Mouse (Mus musculus) forebrain, embryonic 11.5 days (tissue): Measurements from ENCODE around the gene C3. TPM values are rescaled to one million over a fixed set of nuclear protein-coding genes. Genes with fewer than 3 reads are reported as not detected.

ENCODE experiments used
- ATAC-seq: fragments of 200-750 bp; cut with Nextera tagmentation; replicated peaks from 2 replicates; pipeline ENCODE4 v1.8.0; 2017; ENCODE audit warnings: moderate TSS enrichment; ENCODE audit not compliant: low FRiP score
- DNase-seq: peaks from one replicate; pipeline ENCODE4 v3.0.0-alpha.2; 2017; ENCODE audit warnings: low spot score
- H3K27ac ChIP-seq: fragments of 300-500 bp; sonication (generic); 2 replicates; pipeline ENCODE4 v1.5.1; 2014; ENCODE audit warnings: low read depth, low read length
- H3K27me3 ChIP-seq: fragments of 300-500 bp; sonication (generic); 2 replicates; pipeline ENCODE4 v1.6.1; 2014; ENCODE audit warnings: mild to moderate bottlenecking, low read length, mixed read lengths; ENCODE audit not compliant: control insufficient read depth, insufficient read depth
- H3K36me3 ChIP-seq: fragments of 300-500 bp; sonication (generic); 2 replicates; pipeline ENCODE4 v1.6.1; 2014; ENCODE audit warnings: mild to moderate bottlenecking, low read length, moderate library complexity, mixed read lengths; ENCODE audit not compliant: control insufficient read depth, insufficient read depth
- H3K4me1 ChIP-seq: fragments of 300-500 bp; sonication (generic); replicated peaks from 2 replicates; pipeline ENCODE4 v1.6.1; 2014; ENCODE audit warnings: low read length, mixed read lengths; ENCODE audit not compliant: control insufficient read depth, insufficient read depth
- H3K4me2 ChIP-seq: fragments of 300-500 bp; sonication (generic); 2 replicates; pipeline ENCODE4 v1.6.1; 2014; ENCODE audit warnings: low read depth, mild to moderate bottlenecking, low read length, moderate library complexity, mixed read lengths; ENCODE audit not compliant: severe bottlenecking
- H3K4me3 ChIP-seq: fragments of 300-500 bp; sonication (generic); 2 replicates; pipeline ENCODE4 v1.5.1; 2014; ENCODE audit warnings: low read depth, low read length
- H3K9ac ChIP-seq: fragments of 300-500 bp; sonication (generic); 2 replicates; pipeline ENCODE4 v1.6.1; 2014; ENCODE audit warnings: low read length
- H3K9me3 ChIP-seq: fragments of 300-500 bp; sonication (generic); 2 replicates; pipeline ENCODE4 v1.6.1; 2016; ENCODE audit warnings: low read length, mixed read lengths; ENCODE audit not compliant: control insufficient read depth
- WGBS: fragments of 180-500 bp; shearing (Covaris S2); extraction: QIAGEN DNeasy Blood & Tissue Kit; methylation state at CpG from one replicate; pipeline ENCODE4 v1.1.7; 2014; 5-methylcytosine and 5-hydroxymethylcytosine counted together
- polyA plus RNA-seq: library from polyadenylated mRNA; unstranded; fragments of >200 nt; fragmentation: Nextera tagmentation; extraction: Ambion mirVana; gene quantifications from 2 replicates; pipeline ENCODE4 v1.2.1, GENCODE M21; 2014

C3 gene
- not detected in 2 replicates for polyA plus RNA-seq

GRCm38 (mm10) chr17:57228014-57228413 is at the start of gene C3:
C3 (minus strand) TSS chr17:57228136.
- 92% methylated on average over 3 of the region's 3 CpGs for WGBS
- H3K4me2 ChIP-seq = no peak within 1 kb of the TSS
- H3K4me3 ChIP-seq = no peak within 1 kb of the TSS
- no peak for DNase-seq
- H3K4me1 ChIP-seq = no peaks in the 10 kb centered on the region
- H3K27me3 ChIP-seq = no peaks in the 10 kb centered on the region
- H3K9ac ChIP-seq = no peak within 1 kb of the TSS
- no peak within 1 kb of the TSS for H3K27ac ChIP-seq
- ATAC-seq = no peak
- H3K36me3 ChIP-seq = no peaks in the 10 kb centered on the region
- no peaks in the 10 kb centered on the region for H3K9me3 ChIP-seq

DNA sequence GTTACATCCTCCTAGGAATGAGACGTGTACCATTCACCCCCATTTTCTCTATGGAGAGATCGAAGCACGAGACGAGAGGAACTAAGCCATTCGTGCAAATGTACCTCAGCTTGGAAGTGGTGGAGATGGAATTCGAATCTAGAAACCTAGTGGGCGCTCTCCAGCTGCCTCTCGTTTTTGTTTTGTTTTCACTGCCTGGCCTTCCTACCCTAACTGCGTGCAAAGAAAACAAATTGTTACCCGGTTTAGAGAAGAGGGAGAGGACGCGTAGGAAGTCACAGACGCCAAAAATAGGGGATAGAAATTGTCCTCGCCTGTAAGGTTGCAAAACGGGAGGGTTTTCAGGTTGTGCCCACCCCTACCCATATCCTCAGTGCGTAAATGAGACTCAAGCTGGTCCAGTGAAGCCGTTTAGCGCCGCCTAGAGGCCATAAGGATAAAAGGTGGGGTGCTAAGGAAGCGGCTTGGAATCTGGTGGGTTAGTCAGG is 48.7 kb upstream of the C3 start:
- Histone ChIP-seq H3K4me2 (peak overlapping the region; percentile 47), H3K9me3 (no peaks in the 10 kb centered on the region), H3K36me3 (no peaks in the 10 kb centered on the region), H3K27me3 (peaks cover 18% of the 10 kb centered on the region), H3K4me1 (peaks cover 9% of the 10 kb centered on the region), H3K4me3 (peak overlapping the region; percentile 32), H3K9ac (no peak overlapping the region; the same call in 1 of the 2 replicates), H3K27ac (no peak overlapping the region)
- WGBS = under 1% methylated on average over 20 of the region's 20 CpGs
- peak; percentile 82 for DNase-seq
- ATAC-seq = peak; percentile 69

DNA sequence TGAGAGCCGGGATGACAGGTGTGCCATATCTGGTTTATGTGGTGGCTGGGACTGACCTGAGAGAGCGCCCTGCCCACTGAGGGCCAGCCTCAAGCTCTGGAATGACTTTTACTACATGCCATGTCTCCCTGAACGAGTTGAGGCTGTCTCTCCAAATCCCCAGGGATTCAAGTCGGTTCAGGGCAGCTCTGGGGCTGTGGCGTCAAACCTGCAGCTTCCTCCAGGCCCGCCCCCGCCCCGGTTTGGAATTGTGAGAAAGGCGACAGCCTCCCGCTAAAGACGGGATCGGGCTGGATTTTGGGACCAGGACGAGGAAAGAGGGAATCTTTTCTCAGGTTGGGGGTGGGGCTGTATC is 48.0 kb upstream of the C3 start:
- Histone ChIP-seq H3K9me3 (no peaks in the 10 kb centered on the region), H3K4me3 (peak overlapping the region; percentile 32; the same call in 1 of the 2 replicates), H3K4me2 (peak overlapping the region; percentile 47), H3K4me1 (peaks cover 9% of the 10 kb centered on the region), H3K36me3 (no peaks in the 10 kb centered on the region), H3K27me3 (peaks cover 18% of the 10 kb centered on the region), H3K9ac (no peak overlapping the region), H3K27ac (no peak overlapping the region)
- 5% methylated on average over 13 of the region's 13 CpGs for WGBS
- ATAC-seq (peak; percentile 30; the same call in 1 of the 2 replicates), DNase-seq (peak; percentile 60)

DNA sequence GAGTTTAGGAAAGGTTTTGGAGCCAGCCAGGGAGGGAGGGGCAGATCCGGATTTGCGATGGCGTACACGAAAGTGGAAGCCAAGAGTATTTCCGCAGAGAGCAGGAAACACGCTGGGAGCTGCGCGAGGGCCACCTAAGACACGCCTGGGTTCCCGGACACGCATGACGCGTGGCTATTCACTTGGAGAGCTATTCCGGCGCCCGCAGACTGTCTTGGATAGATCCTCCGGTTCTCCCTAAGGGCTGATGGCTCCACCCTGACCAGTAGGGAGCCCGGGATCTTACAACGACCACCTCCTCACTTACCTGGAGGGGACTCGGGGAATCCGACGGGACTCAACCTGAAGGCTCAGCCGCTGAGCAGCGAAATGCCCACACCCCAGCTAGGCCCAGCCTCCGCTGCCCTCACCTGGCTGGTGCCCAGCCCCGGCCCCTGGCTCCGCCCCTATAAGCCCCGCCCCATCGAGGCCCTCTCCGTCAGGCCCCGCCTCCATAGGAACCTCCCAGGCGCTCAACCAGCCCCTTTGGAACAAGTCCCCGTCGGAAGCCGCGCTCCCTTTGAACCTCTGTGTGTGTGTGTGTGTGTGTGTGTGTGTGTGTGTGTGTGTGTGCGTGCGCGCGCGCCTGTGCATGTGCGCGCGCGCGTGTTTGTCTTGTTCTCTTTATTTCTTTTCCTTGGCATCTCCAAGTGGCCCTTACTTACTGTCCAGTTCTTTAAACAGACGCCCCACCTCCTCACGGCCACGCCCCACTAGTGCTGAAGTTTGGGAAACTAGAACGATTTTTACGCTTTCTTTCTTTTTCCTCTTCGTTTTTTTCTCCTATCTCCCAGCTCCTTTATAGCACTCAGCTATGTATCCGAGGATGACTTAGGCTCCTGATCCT is 47.4 kb upstream of the C3 start:
- peak overlapping the region; percentile 47 for H3K4me2 ChIP-seq
- peaks cover 18% of the 10 kb centered on the region for H3K27me3 ChIP-seq
- 1% methylated on average over 49 of the region's 53 CpGs for WGBS
- no peak overlapping the region for H3K27ac ChIP-seq
- peak overlapping the region; percentile 32 for H3K4me3 ChIP-seq
- H3K9ac ChIP-seq = peak overlapping the region; percentile 16; the same call in 1 of the 2 replicates
- peaks cover 9% of the 10 kb centered on the region for H3K4me1 ChIP-seq
- peak; percentile 85 for ATAC-seq
- no peaks in the 10 kb centered on the region for H3K9me3 ChIP-seq
- no peaks in the 10 kb centered on the region for H3K36me3 ChIP-seq
- peak; percentile 86 for DNase-seq

GRCm38 (mm10) chr17:57274686-57275085 is 46.8 kb upstream of the C3 start:
- Histone ChIP-seq H3K27me3 (peaks cover 18% of the 10 kb centered on the region), H3K9me3 (no peaks in the 10 kb centered on the region), H3K27ac (no peak overlapping the region), H3K9ac (no peak overlapping the region), H3K4me1 (peaks cover 9% of the 10 kb centered on the region), H3K36me3 (no peaks in the 10 kb centered on the region), H3K4me2 (peak overlapping the region; percentile 47), H3K4me3 (peak overlapping the region; percentile 32; the same call in 1 of the 2 replicates)
- WGBS = 5% methylated on average over 15 of the region's 15 CpGs
- no peak for ATAC-seq
- no peak for DNase-seq

DNA sequence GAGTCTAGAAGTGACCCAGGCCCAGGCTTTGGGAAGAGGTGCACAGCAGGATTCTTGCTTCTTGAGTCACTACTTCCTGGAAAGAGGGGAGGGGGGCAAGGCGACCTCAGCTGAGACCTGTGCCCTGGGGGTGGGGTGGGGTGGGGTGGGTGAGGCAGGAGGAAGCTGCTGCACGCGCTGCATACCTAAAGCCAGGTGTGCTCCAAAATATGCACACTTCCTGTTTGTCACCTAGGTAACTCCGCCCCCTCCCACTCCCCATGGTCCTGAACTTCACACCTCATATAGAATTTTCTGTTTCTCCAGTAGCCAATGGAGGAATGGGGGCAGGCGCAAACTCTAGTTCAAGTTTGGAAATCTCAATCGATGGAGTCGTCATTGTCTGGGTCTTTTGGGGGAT is 45.9 kb upstream of the C3 start:
- H3K27ac ChIP-seq = no peak overlapping the region
- no peak overlapping the region for H3K4me3 ChIP-seq
- no peak for DNase-seq
- H3K27me3 ChIP-seq = peaks cover 18% of the 10 kb centered on the region
- no peaks in the 10 kb centered on the region for H3K9me3 ChIP-seq
- peaks cover 9% of the 10 kb centered on the region for H3K4me1 ChIP-seq
- no peak overlapping the region for H3K9ac ChIP-seq
- WGBS = 43% methylated on average over 7 of the region's 7 CpGs
- no peaks in the 10 kb centered on the region for H3K36me3 ChIP-seq
- ATAC-seq = no peak
- no peak overlapping the region for H3K4me2 ChIP-seq

DNA sequence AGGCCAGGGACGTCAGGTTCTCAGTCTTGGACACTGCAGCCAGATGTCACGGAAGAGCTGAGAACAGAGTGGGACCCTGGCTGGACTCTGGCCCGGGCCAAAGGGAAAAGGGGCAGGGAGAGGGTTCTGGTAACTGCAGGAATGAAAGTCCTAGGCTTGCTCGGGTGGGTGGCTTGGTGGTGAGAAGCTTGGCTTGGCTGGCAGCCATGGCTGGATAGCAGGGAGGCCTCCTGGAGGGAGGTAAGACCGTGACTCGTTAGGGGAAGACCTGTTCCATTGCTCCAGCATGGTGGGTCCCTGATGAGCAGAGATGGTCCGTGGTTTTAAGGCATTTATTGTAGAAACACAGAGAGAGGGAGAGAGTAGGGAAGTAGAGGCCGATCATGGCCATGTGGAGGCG is 43.4 kb upstream of the C3 start:
- ATAC-seq = no peak
- Histone ChIP-seq H3K27me3 (peaks cover 18% of the 10 kb centered on the region), H3K27ac (no peak overlapping the region), H3K4me1 (peaks cover 9% of the 10 kb centered on the region), H3K4me3 (no peak overlapping the region), H3K9me3 (no peaks in the 10 kb centered on the region), H3K36me3 (no peaks in the 10 kb centered on the region), H3K9ac (no peak overlapping the region), H3K4me2 (no peak overlapping the region)
- WGBS = 64% methylated on average over 9 of the region's 9 CpGs
- no peak for DNase-seq

DNA sequence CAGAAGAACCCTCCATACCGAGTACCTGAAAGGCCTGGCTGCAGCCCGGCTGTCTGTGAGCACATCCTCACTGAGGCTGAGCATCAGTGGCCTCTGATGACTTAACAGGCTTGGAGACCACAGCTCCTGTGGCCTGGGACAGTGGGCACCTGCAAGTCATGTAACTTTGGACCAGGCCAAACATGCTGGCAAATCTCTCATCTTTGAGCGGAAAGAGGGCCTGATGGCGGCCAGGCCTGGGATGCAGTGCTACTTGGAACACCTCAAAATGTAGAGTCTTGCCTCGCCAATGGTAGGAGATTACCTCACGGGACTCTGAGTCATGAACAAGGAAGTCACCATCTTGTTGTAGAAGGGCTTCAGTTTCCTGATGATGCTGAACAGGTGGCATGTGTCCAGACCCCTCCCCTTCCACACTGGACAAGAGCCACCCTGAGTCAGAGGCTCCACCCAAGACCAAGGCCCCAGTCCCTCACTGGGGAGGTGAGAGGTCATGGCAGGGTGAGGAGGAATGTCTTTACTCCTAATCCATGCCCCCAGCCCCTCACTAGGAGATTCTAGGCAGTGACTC is 39.7 kb upstream of the C3 start:
- Histone ChIP-seq H3K9me3 (no peaks in the 10 kb centered on the region), H3K4me1 (no peaks in the 10 kb centered on the region), H3K4me2 (no peak overlapping the region), H3K36me3 (no peaks in the 10 kb centered on the region), H3K27ac (no peak overlapping the region), H3K27me3 (no peaks in the 10 kb centered on the region), H3K4me3 (no peak overlapping the region), H3K9ac (no peak overlapping the region)
- 91% methylated on average over 6 of the region's 6 CpGs for WGBS
- no peak for ATAC-seq
- no peak for DNase-seq
